Mouse (Mus musculus) spleen, adult 2 months (tissue): ENCODE measurements around the gene Dock4. TPM values are rescaled to one million over a fixed set of nuclear protein-coding genes. Genes with fewer than 3 reads are reported as not detected.
"Not testable (repeated sequence)": the region's sequence is repeated elsewhere in the genome, so short reads cannot be mapped to it uniquely, and the experiment has no call there.

Experiments used
- DNase-seq, 2 experiments: peaks; one replicate each; pipeline versions ENCODE4 v3.0.0 to v3.0.0-alpha.2; 2012 to 2021; ENCODE audit warnings: low spot score in 2 of 2, low read depth in 1 of 2
- H3K27ac ChIP-seq: fragments of 200-500 bp; 2 replicates; pipeline ENCODE4 v1.5.1; 2012; ENCODE audit warnings: low read length, inconsistent platforms; ENCODE audit not compliant: insufficient read depth
- H3K27me3 ChIP-seq: fragments of 200-500 bp; 2 replicates; pipeline ENCODE4 v1.6.1; 2012; ENCODE audit warnings: mild to moderate bottlenecking, moderate library complexity, low read length, inconsistent platforms; ENCODE audit not compliant: control insufficient read depth, insufficient read depth
- H3K36me3 ChIP-seq: fragments of 200-500 bp; 2 replicates; pipeline ENCODE4 v1.6.1; 2012; ENCODE audit warnings: mild to moderate bottlenecking, low read length, inconsistent platforms; ENCODE audit not compliant: control insufficient read depth, insufficient read depth
- H3K4me1 ChIP-seq: fragments of 200-500 bp; 2 replicates; pipeline ENCODE4 v1.6.1; 2011; ENCODE audit warnings: inconsistent platforms; ENCODE audit not compliant: control insufficient read depth, insufficient read depth, insufficient read length
- H3K4me3 ChIP-seq: fragments of 200-500 bp; 2 replicates; pipeline ENCODE4 v1.5.1; 2011; ENCODE audit warnings: mild to moderate bottlenecking, inconsistent platforms; ENCODE audit not compliant: insufficient read depth, insufficient read length; ENCODE audit errors: extremely low read depth
- CTCF ChIP-seq: fragments of 200-500 bp; IDR thresholded peaks from 2 replicates; pipeline ENCODE4 v1.5.1; 2011; ENCODE audit warnings: mild to moderate bottlenecking, inconsistent platforms; ENCODE audit not compliant: insufficient read depth, insufficient read length, insufficient replicate concordance; ENCODE audit errors: extremely low read depth
- POLR2A ChIP-seq: fragments of 200-500 bp; IDR thresholded peaks from 2 replicates; pipeline ENCODE4 v1.6.1; 2011; ENCODE audit warnings: low read depth, low read length, inconsistent platforms
- WGBS: fragments of 180-500 bp; shearing (Covaris S2); methylation state at CpG from one replicate; pipeline ENCODE4 v1.1.7; 2018; 5-methylcytosine and 5-hydroxymethylcytosine counted together
- polyA plus RNA-seq: library from polyadenylated mRNA; depleted of rRNA; stranded (reverse); fragments of >200 nt; gene quantifications from 2 replicates; pipeline ENCODE4 v1.2.3, GENCODE M21; 2012

Gene Dock4
- polyA plus RNA-seq, 1 experiment = 2.3 TPM

DNA sequence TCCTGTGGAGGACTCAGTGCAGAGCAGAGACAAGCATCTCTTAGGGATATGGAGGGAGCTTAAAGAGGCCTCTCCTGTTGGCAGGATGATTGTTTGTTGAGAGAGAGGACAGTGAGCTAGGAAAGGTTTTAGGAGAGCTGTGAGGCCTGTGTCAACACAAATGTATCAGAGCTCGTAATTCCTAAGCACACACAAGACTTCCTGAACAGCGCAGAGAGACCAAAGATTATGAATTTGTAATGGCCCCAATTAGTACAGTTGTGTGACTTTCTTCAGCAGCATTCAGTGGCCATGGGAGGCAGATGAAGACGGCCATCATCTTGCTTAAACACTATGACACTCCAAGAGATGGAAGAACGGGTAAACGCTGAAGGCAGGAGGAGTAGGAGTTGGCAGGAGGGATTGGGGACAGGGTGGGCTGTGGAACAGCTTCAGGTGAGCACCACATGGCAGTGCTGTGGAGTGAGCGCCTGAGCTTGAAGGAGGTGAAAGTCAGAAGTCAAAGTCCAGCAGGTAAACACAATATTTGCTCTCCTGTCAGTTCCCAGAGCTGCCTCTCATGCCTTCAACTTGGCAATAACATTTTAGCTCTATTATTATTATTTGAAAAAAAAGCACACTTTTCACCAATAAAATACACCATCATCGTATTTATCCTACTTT, 409.1 kb downstream of the Dock4 start:
- 91% methylated on average over 7 of the region's 7 CpGs for WGBS
- Histone ChIP-seq H3K4me1 (no peaks in the 10 kb centered on the region), H3K27me3 (no peaks in the 10 kb centered on the region), H3K36me3 (no peaks in the 10 kb centered on the region), H3K4me3 (no peak overlapping the region), H3K27ac (no peak overlapping the region)
- DNase-seq = no peak
- TF ChIP-seq POLR2A = no peak
- no peak for TF ChIP-seq CTCF

DNA sequence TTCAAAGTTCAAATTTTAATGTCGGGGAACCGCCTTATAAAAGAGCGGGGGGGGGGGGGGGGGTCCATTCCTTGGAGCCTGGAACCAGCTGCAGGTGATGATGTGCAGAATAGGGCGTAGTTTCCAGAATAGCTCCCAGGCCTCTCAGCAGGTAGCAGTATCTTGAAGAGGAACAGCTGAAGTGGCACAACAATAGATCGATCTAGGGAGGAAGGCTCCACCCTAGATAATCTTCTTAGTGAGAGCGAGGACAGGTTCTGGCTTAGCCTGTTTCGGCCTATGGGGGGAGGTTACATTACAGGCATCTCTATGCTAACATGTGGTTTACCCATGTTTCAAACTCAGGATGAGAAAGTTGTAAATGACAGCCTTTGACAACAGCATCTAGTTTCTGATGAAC, 411.7 kb downstream of the Dock4 start:
- WGBS = 93% methylated on average over 7 of the region's 7 CpGs
- Histone ChIP-seq H3K27me3 (no peaks in the 10 kb centered on the region), H3K27ac (no peak overlapping the region), H3K4me1 (no peaks in the 10 kb centered on the region), H3K36me3 (no peaks in the 10 kb centered on the region), H3K4me3 (no peak overlapping the region)
- TF ChIP-seq CTCF (no peak), POLR2A (no peak)
- DNase-seq = no peak

DNA sequence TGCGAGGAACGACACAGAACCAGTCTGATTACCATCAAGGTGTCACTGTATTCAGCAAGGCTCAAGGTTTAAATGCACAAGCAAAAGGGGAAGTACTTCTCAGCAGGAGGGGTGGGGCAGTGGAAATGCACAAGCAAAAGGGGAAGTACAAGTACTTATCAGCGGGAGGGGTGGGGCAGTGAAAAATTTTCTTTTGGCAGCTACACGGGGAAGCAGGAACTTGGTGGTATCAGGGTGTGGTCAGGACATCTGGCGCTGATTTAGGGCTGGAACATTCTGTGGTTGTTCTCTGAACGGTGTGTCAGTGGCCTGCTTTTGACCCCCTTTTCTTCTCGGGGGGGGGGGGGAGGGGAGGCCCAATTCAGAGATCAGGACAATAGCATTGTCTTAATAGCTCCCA, 413.0 kb downstream of the Dock4 start:
- H3K27me3 ChIP-seq, H3K36me3 ChIP-seq, DNase-seq, H3K4me3 ChIP-seq, H3K4me1 ChIP-seq, H3K27ac ChIP-seq: not testable (repeated sequence)
- 80% methylated on average over 7 of the region's 7 CpGs for WGBS

DNA sequence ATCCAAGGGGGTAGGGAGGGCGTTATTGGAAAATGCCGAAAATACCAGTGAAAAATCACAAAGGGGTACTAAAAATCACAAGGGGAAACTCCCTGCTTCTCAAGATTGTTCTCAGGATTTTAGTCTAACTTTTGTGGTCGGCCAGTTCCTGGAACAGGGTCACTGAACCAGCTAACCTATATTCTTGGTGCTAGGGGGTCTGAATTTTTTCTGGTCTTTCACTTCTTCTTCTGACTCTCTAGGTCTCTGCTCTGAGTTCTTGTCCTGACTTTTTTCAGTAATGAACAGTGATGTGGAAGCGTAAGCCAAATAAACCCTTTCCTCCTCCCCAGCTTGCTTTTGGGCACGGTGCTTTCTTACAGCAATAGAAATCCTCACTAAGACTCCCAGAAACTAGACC, 424.6 kb downstream of the Dock4 start:
- no peak for DNase-seq
- Histone ChIP-seq H3K4me1 (no peaks in the 10 kb centered on the region), H3K27me3 (no peaks in the 10 kb centered on the region), H3K27ac (no peak overlapping the region), H3K4me3 (no peak overlapping the region), H3K36me3 (no peaks in the 10 kb centered on the region)
- 63% methylated on average over 5 of the region's 5 CpGs for WGBS
- no peak for TF ChIP-seq POLR2A
- TF ChIP-seq CTCF = no peak

DNA sequence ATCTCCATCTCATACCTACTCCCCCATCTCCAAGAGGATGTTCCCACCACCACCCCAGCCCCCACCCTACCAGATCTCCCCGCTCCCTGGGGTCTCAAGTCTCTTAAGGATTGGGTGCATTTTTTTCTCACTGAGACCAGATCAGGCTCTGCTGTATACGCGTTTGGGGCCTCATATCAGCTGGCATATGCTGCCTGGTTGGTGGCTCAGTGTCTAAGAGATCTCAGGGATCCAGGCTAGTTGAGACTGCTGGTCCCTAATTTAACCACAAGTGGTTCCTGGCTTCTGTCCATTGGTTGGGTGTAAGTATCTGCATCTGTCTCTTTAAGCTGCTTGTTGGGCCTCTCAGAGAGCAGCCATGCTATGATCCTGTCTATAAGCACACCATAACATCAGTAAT, 427.0 kb downstream of the Dock4 start:
- Histone ChIP-seq H3K4me3 (no peak overlapping the region), H3K4me1 (no peaks in the 10 kb centered on the region), H3K27me3 (no peaks in the 10 kb centered on the region), H3K36me3 (no peaks in the 10 kb centered on the region), H3K27ac (no peak overlapping the region)
- DNase-seq = no peak
- no peak for TF ChIP-seq POLR2A
- WGBS = 94% methylated on average over 3 of the region's 3 CpGs

DNA sequence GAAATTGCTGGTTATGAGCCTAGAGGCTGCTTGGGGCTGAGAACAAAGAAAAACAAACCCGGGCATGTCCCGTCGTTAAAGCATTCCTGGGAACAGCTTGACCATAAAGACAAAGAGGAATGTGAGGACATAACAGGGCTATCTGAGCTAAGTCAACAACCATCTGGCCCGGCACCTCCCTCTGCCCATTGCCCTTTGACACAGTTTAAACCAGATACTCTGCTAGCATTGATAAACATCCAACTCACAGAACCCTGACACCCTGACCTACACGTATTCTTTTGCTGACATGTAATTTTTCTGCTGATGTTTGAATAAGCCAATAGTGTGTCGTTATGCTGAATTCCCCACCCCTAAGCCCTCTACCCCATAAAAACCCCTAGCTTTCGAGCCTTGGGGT, 427.5 kb downstream of the Dock4 start:
- not testable (repeated sequence) for H3K36me3 ChIP-seq, DNase-seq, H3K27ac ChIP-seq, H3K27me3 ChIP-seq, H3K4me3 ChIP-seq, H3K4me1 ChIP-seq
- WGBS = 91% methylated on average over 7 of the region's 7 CpGs

DNA sequence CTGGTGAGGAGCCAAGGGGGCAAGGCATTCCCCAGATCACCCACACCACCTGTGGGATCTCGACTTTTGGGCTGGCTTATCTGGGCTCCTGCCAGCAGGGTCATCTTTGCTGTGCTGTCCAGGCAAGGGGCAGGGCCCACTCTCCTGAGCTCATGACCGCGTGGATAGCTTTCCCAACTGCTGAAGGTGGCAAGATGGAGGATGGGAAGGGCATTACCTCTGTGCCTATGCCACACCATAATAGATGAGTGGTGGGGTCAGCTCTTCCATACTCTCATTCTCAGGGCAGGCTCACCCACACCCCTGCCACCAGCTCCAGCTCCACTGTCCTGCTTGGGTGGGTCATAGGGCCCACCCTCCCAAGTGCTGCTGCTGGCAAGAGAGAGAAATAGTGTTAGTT, 439.2 kb downstream of the Dock4 start:
- TF ChIP-seq POLR2A (no peak), CTCF (no peak)
- no peaks in the 10 kb centered on the region for H3K27me3 ChIP-seq
- no peaks in the 10 kb centered on the region for H3K4me1 ChIP-seq
- DNase-seq = no peak
- 86% methylated on average over 3 of the region's 3 CpGs for WGBS
- no peaks in the 10 kb centered on the region for H3K36me3 ChIP-seq
- no peak overlapping the region for H3K4me3 ChIP-seq
- H3K27ac ChIP-seq = no peak overlapping the region
